Mouse (Mus musculus): ENCODE results near the gene Naa38. TPM values are rescaled to one million over a fixed set of nuclear protein-coding genes. Genes with fewer than 3 reads are reported as not detected.

Gene Naa38
- polyA plus RNA-seq, 1 experiment from 2014 or later = 105 TPM

Other genes starting within 250 kb of the Naa38 start
- 0.08 TPM in 1 of 2 replicates, not detected in the other for gene Alox12b, start 238.5 kb upstream of the Naa38 start, polyA plus RNA-seq (2014; fragmentation: Nextera tagmentation; extraction: Ambion mirVana)
- gene Alox8, start 197.6 kb upstream of the Naa38 start, polyA plus RNA-seq (2014; fragmentation: Nextera tagmentation; extraction: Ambion mirVana) = 0.08 and 0.11 TPM in 2 replicates
- 0.05 and 0.07 TPM in 2 replicates for gene Gucy2e, start 158.5 kb upstream of the Naa38 start, polyA plus RNA-seq (2014; fragmentation: Nextera tagmentation; extraction: Ambion mirVana)
- 31.7 and 32.1 TPM in 2 replicates for gene Cntrob, start 71.7 kb upstream of the Naa38 start, polyA plus RNA-seq (2014; fragmentation: Nextera tagmentation; extraction: Ambion mirVana)
- gene Trappc1, start 71.5 kb upstream of the Naa38 start, polyA plus RNA-seq (2014; fragmentation: Nextera tagmentation; extraction: Ambion mirVana) = 188 and 196 TPM in 2 replicates
- gene Kcnab3, start 69.2 kb upstream of the Naa38 start, polyA plus RNA-seq (2014; fragmentation: Nextera tagmentation; extraction: Ambion mirVana) = 3.5 and 3.7 TPM in 2 replicates
- gene Rnf227, start 55.0 kb upstream of the Naa38 start, polyA plus RNA-seq (2014; fragmentation: Nextera tagmentation; extraction: Ambion mirVana) = 25.7 and 30.1 TPM in 2 replicates
- gene Chd3, start 26.1 kb upstream of the Naa38 start, polyA plus RNA-seq (2014; fragmentation: Nextera tagmentation; extraction: Ambion mirVana) = 53.0 and 61.4 TPM in 2 replicates
- gene Cyb5d1, start 144 bp downstream of the Naa38 start, polyA plus RNA-seq (2014; fragmentation: Nextera tagmentation; extraction: Ambion mirVana) = 43.7 and 44.4 TPM in 2 replicates
- 15.6 and 18.5 TPM in 2 replicates for gene Tmem88, start 2.7 kb downstream of the Naa38 start, polyA plus RNA-seq (2014; fragmentation: Nextera tagmentation; extraction: Ambion mirVana)
- gene Kdm6b, start 18.2 kb downstream of the Naa38 start, polyA plus RNA-seq (2014; fragmentation: Nextera tagmentation; extraction: Ambion mirVana) = 40.9 and 41.0 TPM in 2 replicates
- 2.1 and 2.6 TPM in 2 replicates for gene Dnah2, start 153.6 kb downstream of the Naa38 start, polyA plus RNA-seq (2014; fragmentation: Nextera tagmentation; extraction: Ambion mirVana)
- gene Efnb3, start 164.7 kb downstream of the Naa38 start, polyA plus RNA-seq (2014; fragmentation: Nextera tagmentation; extraction: Ambion mirVana) = 13.1 and 14.9 TPM in 2 replicates
- gene Wrap53, start 184.8 kb downstream of the Naa38 start, polyA plus RNA-seq (2014; fragmentation: Nextera tagmentation; extraction: Ambion mirVana) = 39.3 and 44.1 TPM in 2 replicates
- 168 and 175 TPM in 2 replicates for gene Trp53, start 184.9 kb downstream of the Naa38 start, polyA plus RNA-seq (2014; fragmentation: Nextera tagmentation; extraction: Ambion mirVana)
- 9.3 and 12.6 TPM in 2 replicates for gene Atp1b2, start 210.5 kb downstream of the Naa38 start, polyA plus RNA-seq (2014; fragmentation: Nextera tagmentation; extraction: Ambion mirVana)
- gene Shbg, start 222.4 kb downstream of the Naa38 start, polyA plus RNA-seq (2014; fragmentation: Nextera tagmentation; extraction: Ambion mirVana) = not detected in 2 replicates
- gene Sat2, start 226.5 kb downstream of the Naa38 start, polyA plus RNA-seq (2014; fragmentation: Nextera tagmentation; extraction: Ambion mirVana) = 13.9 and 17.7 TPM in 2 replicates
- 33.6 and 44.1 TPM in 2 replicates for gene Fxr2, start 237.5 kb downstream of the Naa38 start, polyA plus RNA-seq (2014; fragmentation: Nextera tagmentation; extraction: Ambion mirVana)